Mouse (Mus musculus): ENCODE results near the gene Dip2b.

Dip2b gene

GRCm38 (mm10) chr15:100050940-100051339 lies 12.5 kb downstream of the Dip2b start:
- DNase-seq (ENCODE audit: low read depth, low spot score), result no peak

- DNase-seq (ENCODE audit: low read depth, low spot score), result no peak
These were observed 14.3 kb downstream of the Dip2b start for GRCm38 (mm10) chr15:100052726-100053125.

DNA sequence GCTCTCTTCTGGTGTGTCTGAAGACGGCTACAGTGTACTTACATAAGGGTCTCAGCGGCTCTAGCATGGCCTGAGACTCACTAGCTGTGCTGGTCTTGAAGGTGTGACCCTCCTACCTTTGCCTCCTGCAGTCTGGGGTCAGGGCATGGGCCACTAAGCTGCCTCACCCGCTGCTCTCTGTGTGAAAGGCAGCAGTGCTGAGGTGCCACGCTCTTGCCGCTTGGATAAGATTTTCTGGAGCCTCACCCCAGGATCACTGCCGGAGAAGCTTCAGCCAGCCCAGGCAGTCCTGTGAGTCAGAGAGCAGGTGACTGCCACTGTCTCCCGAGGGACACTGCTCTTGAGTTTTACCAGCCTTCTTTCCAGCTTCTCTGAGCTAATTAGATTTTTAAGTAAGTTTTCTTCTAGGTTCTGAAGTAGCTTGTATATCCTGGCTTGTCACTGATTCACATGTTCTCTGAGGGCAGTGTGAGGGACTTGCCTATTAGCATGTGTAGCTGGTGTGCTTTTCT lies 18.0 kb downstream of the Dip2b start:
- no peak for DNase-seq (ENCODE audit: low read depth, low spot score)

GRCm38 (mm10) chr15:100057698-100058097 lies 19.2 kb downstream of the Dip2b start:
- no peak for DNase-seq (ENCODE audit: low read depth, low spot score)

DNA sequence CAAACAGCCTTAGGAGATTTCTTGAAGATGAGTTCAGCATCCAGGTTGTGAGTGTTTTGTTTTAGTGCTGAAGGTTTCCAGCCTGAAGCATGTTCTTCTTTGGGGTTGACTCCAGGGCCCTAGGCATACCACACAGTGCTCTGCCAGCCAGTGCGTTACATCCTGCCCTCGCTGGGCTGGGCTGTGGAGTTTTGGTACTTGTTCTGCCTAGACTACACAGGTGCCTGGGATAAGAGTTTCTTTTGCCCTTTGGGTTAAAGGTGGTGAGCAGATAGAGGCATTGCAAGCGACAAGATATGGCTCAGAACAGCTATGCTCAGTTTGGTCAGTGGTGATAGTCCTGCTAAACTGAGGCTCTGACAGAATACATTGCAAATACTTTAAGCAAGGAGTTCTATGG lies 19.7 kb downstream of the Dip2b start:
- no peak for DNase-seq (ENCODE audit: low read depth, low spot score)

GRCm38 (mm10) chr15:100058912-100059311 lies 20.4 kb downstream of the Dip2b start:
- no peak for DNase-seq (ENCODE audit: low read depth, low spot score)

- DNase-seq (ENCODE audit: low read depth, low spot score), result no peak
These were observed 21.3 kb downstream of the Dip2b start for GRCm38 (mm10) chr15:100059626-100060311.

- no peak for DNase-seq (ENCODE audit: low read depth, low spot score)
These were observed 22.2 kb downstream of the Dip2b start for GRCm38 (mm10) chr15:100060513-100061140.

DNA sequence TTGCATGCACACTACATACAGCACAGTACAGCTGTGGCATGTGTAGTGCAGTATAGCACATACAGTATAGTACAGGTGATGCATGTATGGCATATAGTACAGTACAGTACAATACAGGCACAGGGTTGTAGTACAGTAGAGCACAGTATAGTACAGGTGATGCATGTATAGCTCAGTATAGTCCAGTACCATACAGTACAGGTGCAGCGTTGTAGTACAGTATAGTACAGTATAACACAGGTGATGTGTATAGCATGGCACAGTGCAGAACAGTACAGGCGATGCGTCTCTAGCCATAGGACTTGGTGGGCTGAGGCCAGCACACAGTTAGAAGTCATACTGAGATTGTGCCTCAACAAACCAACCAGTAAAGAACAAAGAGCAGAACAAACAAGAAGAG lies 22.9 kb downstream of the Dip2b start:
- no peak for DNase-seq (ENCODE audit: low read depth, low spot score)

GRCm38 (mm10) chr15:100063229-100063773 lies 24.8 kb downstream of the Dip2b start:
- no peak for DNase-seq (ENCODE audit: low read depth, low spot score)

DNA sequence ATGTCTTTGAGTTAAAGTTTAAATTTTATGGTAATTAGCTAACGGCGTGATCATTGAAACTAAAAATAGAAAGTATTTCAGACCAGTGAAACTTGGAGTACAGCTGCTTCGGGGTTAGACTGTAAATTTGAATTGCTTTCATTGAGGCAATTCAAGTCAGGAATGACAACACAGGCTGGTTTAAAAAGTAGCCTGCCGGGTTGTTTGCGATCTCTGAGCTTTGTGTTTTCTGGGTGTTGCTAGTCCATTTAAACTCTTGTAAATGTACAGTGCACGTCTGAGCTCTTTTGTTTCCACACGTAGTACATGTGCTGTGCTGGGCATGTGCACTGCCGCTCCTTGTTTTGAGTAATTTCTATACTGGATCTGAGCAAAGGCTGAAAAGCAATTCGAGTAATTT lies 28.2 kb downstream of the Dip2b start:
- DNase-seq (ENCODE audit: low read depth, low spot score), result no peak

- no peak for DNase-seq (ENCODE audit: low read depth, low spot score)
These were observed 30.6 kb downstream of the Dip2b start for GRCm38 (mm10) chr15:100069101-100069500.

DNA sequence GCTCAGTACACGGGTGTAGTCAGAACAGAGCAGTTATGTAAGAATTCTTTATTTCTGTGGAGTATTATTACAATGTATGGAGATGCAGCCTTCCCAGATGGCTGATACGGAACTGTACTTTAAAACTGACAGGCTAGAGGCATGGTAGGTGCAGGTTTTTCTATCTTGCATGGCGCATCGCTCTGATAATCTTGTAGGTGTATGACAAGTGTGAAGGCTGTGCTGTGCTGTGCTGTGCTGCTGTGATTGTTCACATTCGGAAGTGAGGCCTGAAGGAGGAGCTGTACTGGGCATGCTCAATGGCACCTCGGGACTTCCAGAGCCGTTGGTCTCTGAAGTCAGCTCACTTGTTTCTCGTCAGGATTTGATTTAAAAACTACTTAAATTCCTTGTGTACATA lies 31.6 kb downstream of the Dip2b start:
- no peak for DNase-seq (ENCODE audit: low read depth, low spot score)

GRCm38 (mm10) chr15:100071819-100072218 lies 33.4 kb downstream of the Dip2b start:
- DNase-seq (ENCODE audit: low read depth, low spot score), result no peak

- DNase-seq (ENCODE audit: low read depth, low spot score), result no peak
These were observed 35.4 kb downstream of the Dip2b start for GRCm38 (mm10) chr15:100073696-100074453.

DNA sequence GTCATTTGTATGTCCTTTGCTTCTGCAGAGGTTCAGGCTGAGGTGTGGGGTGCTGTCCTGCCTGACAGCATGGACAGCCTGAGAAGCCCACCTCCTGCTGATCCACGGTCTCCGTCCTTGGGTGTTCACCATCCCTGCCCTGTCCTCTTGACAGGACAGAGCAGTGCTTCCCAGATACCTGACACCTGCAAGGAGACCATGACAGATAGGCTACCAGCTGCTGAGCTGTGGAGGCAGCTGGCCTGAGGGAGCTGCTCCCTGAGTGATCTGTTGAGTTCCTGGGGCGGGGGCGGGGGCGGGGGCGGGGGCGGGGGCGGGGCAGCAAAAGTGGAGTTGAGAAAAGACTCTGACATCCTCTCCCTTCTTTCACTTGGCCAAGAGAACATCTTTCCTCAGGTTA lies 36.3 kb downstream of the Dip2b start:
- DNase-seq (ENCODE audit: low read depth, low spot score), result no peak

- no peak for DNase-seq (ENCODE audit: low read depth, low spot score)
These were observed 37.9 kb downstream of the Dip2b start for GRCm38 (mm10) chr15:100076362-100076761.

DNA sequence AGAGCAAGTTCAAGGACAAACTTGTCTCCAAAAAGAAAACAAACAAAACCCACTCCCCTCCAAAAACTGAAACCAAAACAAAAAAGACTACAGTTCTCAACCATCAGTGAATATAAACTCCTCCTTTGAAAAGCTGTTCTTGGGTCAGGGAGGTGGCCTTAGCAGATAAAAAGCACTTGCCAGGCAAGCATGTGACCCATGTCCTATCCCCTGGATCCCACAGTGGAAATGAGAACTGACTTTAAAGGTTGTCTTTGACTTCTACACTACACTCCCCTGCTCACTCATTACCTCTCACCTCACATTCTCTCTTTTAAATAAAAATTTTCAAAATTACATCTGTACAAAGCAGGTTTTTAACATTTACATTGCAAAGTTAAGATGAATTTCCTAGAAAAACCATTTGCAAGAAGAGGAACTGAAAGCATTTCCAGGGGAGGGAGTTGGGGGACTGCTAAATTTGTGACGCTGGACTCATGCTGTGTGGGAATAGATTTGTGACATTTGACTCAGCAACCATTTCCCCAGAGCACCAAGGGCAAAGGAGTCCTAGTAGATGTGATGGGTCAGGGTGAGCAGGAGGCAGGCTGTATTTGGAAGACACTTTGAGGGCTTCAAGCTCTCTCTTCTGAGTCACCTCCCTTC lies 42.5 kb downstream of the Dip2b start:
- DNase-seq (ENCODE audit: low read depth, low spot score), result no peak

GRCm38 (mm10) chr15:100081478-100081998 lies 43.1 kb downstream of the Dip2b start:
- DNase-seq (ENCODE audit: low read depth, low spot score), result no peak

GRCm38 (mm10) chr15:100082052-100082451 lies 43.6 kb downstream of the Dip2b start:
- no peak for DNase-seq (ENCODE audit: low read depth, low spot score)

DNA sequence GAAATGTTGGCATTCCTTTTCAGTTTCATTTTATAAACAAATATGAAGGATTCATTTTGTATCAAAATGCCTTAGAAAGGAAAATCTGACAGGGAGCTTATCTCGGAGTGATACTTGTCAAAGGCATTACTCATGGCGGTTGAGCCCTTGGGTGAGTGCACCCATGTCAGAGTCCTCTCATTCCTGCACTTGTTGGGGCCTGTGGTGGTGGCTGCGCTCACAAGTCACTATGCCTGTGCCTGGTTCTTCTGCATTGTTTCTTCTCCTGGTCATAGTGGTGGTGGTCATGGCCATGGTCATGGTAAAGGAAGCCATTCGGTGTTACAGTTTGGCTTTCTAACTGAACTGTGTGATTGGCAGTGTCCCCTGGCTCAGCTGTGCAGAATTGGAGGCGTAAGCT lies 44.3 kb downstream of the Dip2b start:
- no peak for DNase-seq (ENCODE audit: low read depth, low spot score)

GRCm38 (mm10) chr15:100083882-100084281 lies 45.4 kb downstream of the Dip2b start:
- DNase-seq (ENCODE audit: low read depth, low spot score), result no peak
